Mouse (Mus musculus) cerebellum, adult (tissue): ENCODE data around the gene Gm6460.
"Not testable (repeated sequence)": the region's sequence is repeated elsewhere in the genome, so short reads cannot be mapped to it uniquely, and the experiment has no call there.

Experiments used
- ATAC-seq: cut with Nextera tagmentation; 2 replicates; pipeline ENCODE4 v1.9.2; 2017; ENCODE audit warnings: mild to moderate bottlenecking, moderate library complexity, mixed read lengths; ENCODE audit not compliant: insufficient number of reproducible peaks, low FRiP score, low TSS enrichment

Gm6460 gene

DNA sequence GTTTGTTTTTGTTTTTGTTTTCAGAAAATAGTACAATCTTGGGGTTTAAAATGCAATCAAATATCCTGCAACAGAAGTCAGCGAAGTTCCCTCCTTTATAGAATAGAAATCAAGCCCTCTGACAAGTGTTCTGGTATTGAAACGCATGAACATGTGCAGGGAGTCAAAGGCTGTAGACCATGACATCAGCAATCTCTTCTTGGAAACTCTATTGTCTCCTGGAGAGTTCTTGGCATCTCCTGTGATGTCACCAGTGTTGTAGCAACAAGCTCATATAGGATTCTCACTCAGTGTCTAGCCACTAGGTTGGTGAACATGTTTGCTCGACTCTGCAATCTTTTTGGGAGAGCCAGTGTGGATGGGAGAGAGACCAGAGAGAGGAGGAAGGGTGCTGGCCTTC is at the start of gene Gm6460:
Gene Gm6460 (plus strand): TSS at position 301 of the 400 bp plus-strand sequence.
- not testable (repeated sequence) for ATAC-seq
